Mouse (Mus musculus) liver, embryonic 13.5 days (tissue): Measurements from ENCODE around the gene Orm2. TPM values are rescaled to one million over a fixed set of nuclear protein-coding genes. Genes with fewer than 3 reads are reported as not detected.
A peak's percentile ranks its signal among the peaks of the same experiment; 100 is the strongest.

ENCODE experiments used
- ATAC-seq: fragments of 200-750 bp; cut with Nextera tagmentation; 2 replicates; pipeline ENCODE4 v1.8.0; 2017; ENCODE audit warnings: low read depth, mild to moderate bottlenecking, moderate number of reproducible peaks, moderate library complexity
- DNase-seq: peaks from one replicate; pipeline ENCODE4 v3.0.0; 2022
- H3K27ac ChIP-seq: fragments of 300-500 bp; sonication (generic); 2 replicates; pipeline ENCODE4 v1.5.1; 2015; ENCODE audit warnings: moderate library complexity, mild to moderate bottlenecking, inconsistent platforms
- H3K27me3 ChIP-seq: fragments of 300-500 bp; sonication (generic); 2 replicates; pipeline ENCODE4 v1.6.1; 2015; ENCODE audit warnings: mild to moderate bottlenecking, inconsistent platforms
- H3K36me3 ChIP-seq: fragments of 300-500 bp; sonication (generic); 2 replicates; pipeline ENCODE4 v1.6.1; 2015; ENCODE audit warnings: mild to moderate bottlenecking, inconsistent platforms
- H3K4me1 ChIP-seq: fragments of 300-500 bp; sonication (generic); replicated peaks from 2 replicates; pipeline ENCODE4 v1.6.1; 2015; ENCODE audit warnings: inconsistent platforms
- H3K4me2 ChIP-seq: fragments of 300-500 bp; sonication (generic); 2 replicates; pipeline ENCODE4 v1.6.1; 2015; ENCODE audit warnings: inconsistent platforms, mild to moderate bottlenecking, moderate library complexity
- H3K4me3 ChIP-seq: fragments of 300-500 bp; sonication (generic); replicated peaks from 2 replicates; pipeline ENCODE4 v1.5.1; 2015; ENCODE audit warnings: mild to moderate bottlenecking, inconsistent platforms
- H3K9ac ChIP-seq: fragments of 300-500 bp; sonication (generic); 2 replicates; pipeline ENCODE4 v1.6.1; 2015; ENCODE audit warnings: mild to moderate bottlenecking, inconsistent platforms
- H3K9me3 ChIP-seq: fragments of 300-500 bp; sonication (generic); replicated peaks from 2 replicates; pipeline ENCODE4 v1.6.1; 2016; ENCODE audit warnings: inconsistent platforms
- WGBS: fragments of 180-500 bp; shearing (Covaris S2); methylation state at CpG from one replicate; pipeline ENCODE4 v1.1.7; 2015; ENCODE audit not compliant: insufficient replicate concordance; 5-methylcytosine and 5-hydroxymethylcytosine counted together
- polyA plus RNA-seq: library from polyadenylated mRNA; unstranded; fragments of >200 nt; fragmentation: Nextera tagmentation; extraction: Ambion mirVana; gene quantifications from 2 replicates; pipeline ENCODE4 v1.2.1, GENCODE M21; 2015

The Orm2 gene
- polyA plus RNA-seq, 1 experiment from 2014 or later, result not detected

DNA sequence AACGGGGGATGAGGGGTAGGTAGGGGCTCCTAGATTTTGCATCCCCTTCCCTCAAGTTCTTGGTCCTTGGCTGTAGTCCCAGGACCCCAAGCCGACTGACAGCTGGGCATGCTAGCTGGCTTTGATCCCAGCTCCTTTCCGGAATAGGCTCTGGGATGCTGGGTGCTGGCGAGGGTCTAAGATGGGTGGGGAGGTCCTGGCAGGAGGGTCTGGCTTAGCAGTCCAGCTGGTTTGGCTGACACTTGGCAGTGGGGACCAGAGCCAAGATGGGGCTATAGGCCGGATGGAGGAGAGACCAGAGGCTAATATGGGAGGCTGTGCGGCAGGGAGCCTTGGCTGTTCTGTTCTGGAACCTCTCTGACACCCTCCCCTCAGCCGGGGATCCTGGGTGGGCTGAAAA is 46.0 kb downstream of the Orm2 start:
- H3K4me2 ChIP-seq, result no peak overlapping the region
- DNase-seq (no peak), ATAC-seq (no peak)
- H3K9me3 ChIP-seq, result no peaks in the 10 kb centered on the region
- H3K4me1 ChIP-seq, result peaks cover 74% of the 10 kb centered on the region
- H3K27ac ChIP-seq, result no peak overlapping the region
- WGBS, result 61% methylated on average over 7 of the region's 7 CpGs
- H3K4me3 ChIP-seq, result no peak overlapping the region
- no peak overlapping the region; the same call in 1 of the 2 replicates for H3K9ac ChIP-seq
- H3K36me3 ChIP-seq, result no peaks in the 10 kb centered on the region
- peaks cover 7% of the 10 kb centered on the region for H3K27me3 ChIP-seq

DNA sequence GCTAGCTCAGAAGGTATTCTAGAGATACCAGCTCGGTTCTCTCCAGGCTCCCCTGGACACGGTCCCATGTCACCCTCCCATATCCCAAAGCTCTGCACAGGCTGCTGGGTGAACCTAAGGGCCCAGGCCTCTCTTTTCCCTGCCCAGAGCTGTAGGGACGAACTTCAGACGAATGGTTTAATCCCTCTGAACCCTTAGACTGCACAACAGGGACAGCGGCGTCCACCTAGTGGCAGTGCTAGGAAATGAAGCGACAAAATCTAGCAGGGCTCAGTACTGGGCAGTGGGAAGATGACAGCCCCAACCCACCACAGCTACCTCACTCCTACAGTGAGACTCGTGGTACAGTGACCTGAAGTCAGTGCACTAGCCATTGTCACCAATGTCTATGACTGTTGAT is 46.4 kb downstream of the Orm2 start:
- Histone ChIP-seq H3K27me3 (peaks cover 7% of the 10 kb centered on the region), H3K27ac (no peak overlapping the region), H3K4me2 (peak overlapping the region; percentile 94), H3K4me3 (no peak overlapping the region), H3K9ac (no peak overlapping the region), H3K9me3 (no peaks in the 10 kb centered on the region), H3K36me3 (no peaks in the 10 kb centered on the region), H3K4me1 (peaks cover 70% of the 10 kb centered on the region)
- ATAC-seq (no peak), DNase-seq (no peak)
- WGBS, result 12% methylated on average over 8 of the region's 8 CpGs

DNA sequence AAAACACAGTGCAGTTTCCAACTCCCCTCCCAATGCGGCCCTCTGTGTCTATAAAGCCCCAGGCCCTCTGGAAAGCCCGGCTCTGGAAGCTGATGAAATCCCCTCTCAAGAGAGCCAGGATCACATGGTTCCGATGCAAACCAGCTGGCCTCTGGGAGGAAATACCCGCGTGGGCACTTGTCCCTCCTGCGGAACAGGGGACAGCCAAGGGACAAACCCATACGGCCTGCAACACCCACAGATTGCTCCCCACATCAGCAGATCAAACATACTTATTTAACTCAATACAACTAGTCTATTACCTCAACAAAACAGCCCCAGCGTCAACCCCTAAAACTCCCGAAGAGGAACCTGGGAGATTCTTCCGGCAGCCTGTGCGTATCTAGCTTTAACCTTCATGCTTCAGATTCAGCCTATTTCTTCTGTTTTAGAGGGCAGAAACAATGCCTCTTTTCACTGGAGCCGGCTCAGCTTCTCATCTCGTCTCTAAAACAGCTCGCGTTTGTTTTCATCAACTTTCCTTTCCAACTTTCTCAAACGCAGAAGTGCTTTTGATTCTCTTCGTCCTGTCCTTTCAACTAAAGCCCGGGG is 47.2 kb downstream of the Orm2 start:
- peak overlapping the region; percentile 60 for H3K9ac ChIP-seq
- H3K27me3 ChIP-seq, result peaks cover 7% of the 10 kb centered on the region
- peaks cover 63% of the 10 kb centered on the region for H3K4me1 ChIP-seq
- DNase-seq (no peak), ATAC-seq (no peak)
- WGBS, result 9% methylated on average over 18 of the region's 18 CpGs
- no peaks in the 10 kb centered on the region for H3K36me3 ChIP-seq
- peak overlapping the region; percentile 94 for H3K4me2 ChIP-seq
- peak overlapping the region; percentile 69 for H3K4me3 ChIP-seq
- no peaks in the 10 kb centered on the region for H3K9me3 ChIP-seq
- H3K27ac ChIP-seq, result no peak overlapping the region

DNA sequence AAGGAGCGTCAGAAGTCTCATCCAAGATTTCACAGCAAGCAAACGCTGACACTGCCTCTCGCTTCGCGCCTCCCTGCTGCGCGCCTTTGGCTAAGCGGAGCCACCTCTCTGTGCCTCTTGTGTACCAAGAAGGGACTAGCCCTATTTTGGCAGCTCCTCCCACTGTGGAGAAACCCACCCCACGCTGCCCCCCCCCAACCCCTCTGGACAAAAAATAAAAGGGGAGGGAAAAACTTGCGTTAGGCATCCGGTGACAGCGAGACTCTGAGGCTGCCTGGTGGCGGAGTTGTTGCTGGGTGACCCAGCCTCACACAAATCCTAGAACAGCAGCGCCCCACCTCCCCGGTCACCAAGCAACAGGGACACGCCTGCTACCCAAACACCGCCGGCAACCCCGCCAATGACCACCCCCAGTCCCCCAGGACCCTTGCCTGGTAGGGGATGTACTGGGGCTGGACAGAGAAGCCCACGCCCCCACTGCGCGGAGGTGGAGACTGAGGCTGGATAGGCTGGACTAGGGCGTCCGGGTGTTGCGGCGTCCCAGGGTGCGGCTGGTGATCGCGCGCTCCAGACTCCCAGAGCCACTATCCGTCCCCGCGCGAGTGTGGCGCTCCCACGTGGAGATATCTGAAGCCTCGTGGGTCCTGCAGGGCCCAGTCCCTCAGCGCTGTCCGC is 47.8 kb downstream of the Orm2 start:
- WGBS, result under 1% methylated on average over 37 of the region's 39 CpGs
- DNase-seq, result peak; percentile 57
- peak; percentile 81 for ATAC-seq
- peak overlapping the region; percentile 60 for H3K9ac ChIP-seq
- peak overlapping the region; percentile 69 for H3K4me3 ChIP-seq
- no peaks in the 10 kb centered on the region for H3K36me3 ChIP-seq
- peak overlapping the region; percentile 12; the same call in 1 of the 2 replicates for H3K27ac ChIP-seq
- H3K9me3 ChIP-seq, result no peaks in the 10 kb centered on the region
- H3K4me2 ChIP-seq, result peak overlapping the region; percentile 94
- H3K27me3 ChIP-seq, result peaks cover 7% of the 10 kb centered on the region
- H3K4me1 ChIP-seq, result peaks cover 56% of the 10 kb centered on the region

DNA sequence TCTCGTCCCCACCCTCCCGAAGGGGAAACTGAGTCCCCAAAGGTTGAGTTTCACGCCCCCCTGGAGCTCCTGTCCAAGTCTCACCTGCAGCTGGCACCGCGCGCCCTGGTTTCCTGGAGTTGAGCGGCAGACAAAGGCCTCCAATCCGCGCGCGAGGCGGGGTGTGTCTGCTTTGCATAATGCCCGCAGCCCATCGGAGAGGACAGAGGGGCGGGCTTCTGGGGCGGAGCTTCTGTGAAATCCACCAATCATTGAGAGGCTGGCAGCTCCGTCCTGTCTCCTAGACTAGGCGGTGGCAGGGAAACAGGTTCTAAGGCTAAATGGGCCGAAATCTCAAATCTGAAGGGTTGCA is 48.3 kb downstream of the Orm2 start:
- H3K27ac ChIP-seq, result peak overlapping the region; percentile 12; the same call in 1 of the 2 replicates

DNA sequence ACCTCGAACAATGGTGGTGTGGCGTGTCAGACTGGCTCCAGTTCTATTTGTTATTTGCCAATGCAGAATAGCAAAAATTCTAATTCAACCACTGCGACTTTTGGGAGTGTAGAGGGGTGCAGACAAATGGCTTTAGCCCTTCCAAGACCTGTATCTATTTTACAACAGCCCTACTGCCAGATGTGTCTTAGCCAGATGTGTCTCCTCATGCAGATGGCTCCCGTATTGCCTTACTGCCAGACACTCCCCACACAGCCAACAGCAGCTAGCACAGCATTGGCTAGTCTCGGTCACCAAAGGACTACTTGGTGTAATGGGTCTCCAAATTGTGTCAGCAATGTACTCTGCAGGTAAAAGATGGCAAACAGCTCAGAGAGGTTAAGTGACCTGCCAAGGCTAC is 49.0 kb downstream of the Orm2 start:
- H3K4me1 ChIP-seq, result peaks cover 44% of the 10 kb centered on the region
- peaks cover 7% of the 10 kb centered on the region for H3K27me3 ChIP-seq
- peak overlapping the region; percentile 94 for H3K4me2 ChIP-seq
- no peak overlapping the region for H3K27ac ChIP-seq
- DNase-seq (no peak), ATAC-seq (no peak)
- H3K4me3 ChIP-seq, result no peak overlapping the region
- no peaks in the 10 kb centered on the region for H3K9me3 ChIP-seq
- H3K9ac ChIP-seq, result no peak overlapping the region
- H3K36me3 ChIP-seq, result no peaks in the 10 kb centered on the region
- WGBS, result 66% methylated on average over 5 of the region's 5 CpGs

More for the DNA sequence above, 48.3 kb downstream of the Orm2 start:
- peaks cover 7% of the 10 kb centered on the region for H3K27me3 ChIP-seq
- H3K4me1 ChIP-seq, result peaks cover 51% of the 10 kb centered on the region
- ATAC-seq, result peak; percentile 91
- H3K9ac ChIP-seq, result peak overlapping the region; percentile 60
- H3K9me3 ChIP-seq, result no peaks in the 10 kb centered on the region
- no peaks in the 10 kb centered on the region for H3K36me3 ChIP-seq
- peak overlapping the region; percentile 94 for H3K4me2 ChIP-seq
- WGBS, result under 1% methylated on average over 19 of the region's 19 CpGs
- peak; percentile 87 for DNase-seq
- H3K4me3 ChIP-seq, result peak overlapping the region; percentile 69

DNA sequence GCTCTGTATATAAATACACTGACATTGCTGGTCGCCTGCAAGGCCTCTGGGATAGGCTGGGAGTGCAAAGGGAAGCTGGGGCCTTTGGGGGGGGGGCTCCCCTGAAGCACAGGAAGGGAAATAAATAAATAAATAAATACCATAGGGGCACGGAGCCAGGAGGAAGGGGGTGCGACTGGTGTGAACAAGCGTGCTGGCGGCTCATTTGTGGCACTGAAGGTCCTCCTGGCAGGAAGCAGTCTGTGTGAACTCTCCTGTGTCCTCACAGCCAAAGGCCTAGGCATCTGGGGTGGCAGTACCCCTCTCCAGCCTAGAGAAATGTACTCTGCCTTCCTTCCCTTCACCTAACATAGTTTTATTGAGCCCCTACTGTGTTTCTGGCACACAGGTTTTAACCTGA is 52.7 kb downstream of the Orm2 start:
- Histone ChIP-seq H3K9me3 (no peaks in the 10 kb centered on the region), H3K4me3 (no peak overlapping the region), H3K9ac (no peak overlapping the region), H3K27me3 (no peaks in the 10 kb centered on the region; the same call in 1 of the 2 replicates), H3K4me2 (no peak overlapping the region), H3K4me1 (peaks cover 14% of the 10 kb centered on the region), H3K36me3 (no peaks in the 10 kb centered on the region), H3K27ac (no peak overlapping the region)
- ATAC-seq, result no peak
- 56% methylated on average over 5 of the region's 5 CpGs for WGBS
- no peak for DNase-seq

Other genes with a start within 250 kb of the Orm2 start
- 683 and 777 TPM in 2 replicates for gene Ambp, start 207.7 kb upstream of the Orm2 start, polyA plus RNA-seq
- 5.1 TPM in 2 replicates for gene Kif12, start 190.3 kb upstream of the Orm2 start, polyA plus RNA-seq
- gene Col27a1, start 148.4 kb upstream of the Orm2 start, polyA plus RNA-seq, result 1.5 TPM in 2 replicates
- gene Orm1, start 17.9 kb upstream of the Orm2 start, polyA plus RNA-seq, result not detected in 2 replicates
- gene Orm3, start 6.3 kb upstream of the Orm2 start, polyA plus RNA-seq, result not detected in 2 replicates
- gene Akna, start 40.9 kb downstream of the Orm2 start, polyA plus RNA-seq, result 3.0 and 3.8 TPM in 2 replicates
- 0.10 and 0.18 TPM in 2 replicates for gene Whrn, start 133.5 kb downstream of the Orm2 start, polyA plus RNA-seq
- gene Atp6v1g1, start 182.3 kb downstream of the Orm2 start, polyA plus RNA-seq, result 125 and 135 TPM in 2 replicates
- 6.4 and 7.9 TPM in 2 replicates for gene Tmem268, start 196.3 kb downstream of the Orm2 start, polyA plus RNA-seq
- not detected in 2 replicates for gene Gm11213, start 242.8 kb downstream of the Orm2 start, polyA plus RNA-seq